In the genomic region with DNA sequence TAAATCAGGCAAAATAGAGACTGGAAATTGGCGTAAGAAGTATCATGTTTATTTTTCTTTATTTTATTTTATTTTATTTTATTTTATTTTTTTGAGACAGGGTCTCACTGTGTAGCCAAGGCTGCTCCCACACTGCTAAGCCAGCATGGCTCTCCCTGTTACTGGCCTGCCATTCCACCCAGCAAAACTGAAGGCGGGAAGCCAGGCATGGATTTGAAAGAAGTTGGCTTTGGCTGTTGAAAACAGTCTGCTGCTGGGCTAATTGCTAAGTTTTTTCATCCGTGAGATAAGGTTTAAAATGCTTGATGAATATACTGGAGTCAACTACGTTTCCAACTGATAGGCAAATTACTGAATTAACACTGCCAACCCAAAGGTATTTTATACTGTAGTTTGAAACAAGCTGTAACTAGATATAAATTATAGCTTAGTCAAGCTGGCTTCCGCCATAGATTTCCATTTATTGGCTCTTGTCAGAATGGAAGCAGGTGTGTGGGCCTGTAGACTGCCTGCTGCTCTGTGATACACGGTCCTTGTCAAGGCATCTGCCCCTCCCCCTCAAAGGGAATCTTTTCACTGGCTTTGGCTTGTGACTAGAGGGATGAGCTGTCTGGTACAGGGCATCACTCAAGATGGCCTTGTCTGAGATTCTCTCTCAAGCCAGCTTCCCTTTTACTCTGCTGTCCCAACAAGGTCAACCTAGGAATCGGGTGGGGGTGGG, we compare ENCODE assay signal across 8 mouse cellular contexts. TPM values are rescaled to one million over a fixed set of nuclear protein-coding genes. Genes with fewer than 3 reads are reported as not detected.
DNase-seq lines count a peak whose midpoint lies in the region; ATAC-seq and TF ChIP-seq lines count a peak whose summit lies in the region.

No protein-coding gene starts in this region.

- peaks cover 16% of the 10 kb centered on the region for H3K4me1 ChIP-seq in lung, postnatal 0 days (ENCODE audit: insufficient read depth, low read depth, low read length)
- H3K4me1 ChIP-seq in limb, embryonic 11.5 days (ENCODE audit: control insufficient read depth, insufficient read depth, low read length) = peaks cover 45% of the 10 kb centered on the region

- H3K27me3 ChIP-seq in lung, postnatal 0 days (replicated peaks; ENCODE audit: insufficient read depth, low read length) = no peaks in the 10 kb centered on the region
- H3K27me3 ChIP-seq in limb, embryonic 11.5 days (ENCODE audit: control insufficient read depth, insufficient read depth, low read length) = no peaks in the 10 kb centered on the region

- DNase-seq in cerebellum, adult 9-10 months = peak; percentile 49
- DNase-seq in cerebellum, adult 8-10 months = no peak
- DNase-seq in lung, postnatal 0 days (ENCODE audit: low spot score) = no peak
- no peak for DNase-seq in lung, postnatal 4 days
- DNase-seq in limb, embryonic 11.5 days (ENCODE audit: low spot score) = peak; percentile 41
- DNase-seq in retina, embryonic 14.5 days (ENCODE audit: low spot score) = peak; percentile 55
- DNase-seq in kidney, postnatal 4 days = no peak
- no peak for DNase-seq in gastrocnemius, adult 18-20 months (ENCODE audit: low spot score)

- no peak overlapping the region for H3K27ac ChIP-seq in lung, postnatal 0 days (ENCODE audit: low read length)
- peak overlapping the region; percentile 24; the same call in 1 of the 2 replicates for H3K27ac ChIP-seq in limb, embryonic 11.5 days (replicated peaks; ENCODE audit: low read depth, low read length)

- no peak overlapping the region for H3K9ac ChIP-seq in lung, postnatal 0 days (replicated peaks; ENCODE audit: low read depth)
- H3K9ac ChIP-seq in limb, embryonic 11.5 days (ENCODE audit: low read length) = no peak overlapping the region

- H3K4me3 ChIP-seq in lung, postnatal 0 days (ENCODE audit: low read depth, low read length) = peak overlapping the region; percentile 76; the same call in 1 of the 2 replicates
- no peak overlapping the region for H3K4me3 ChIP-seq in limb, embryonic 11.5 days (ENCODE audit: low read depth, low read length)

- H3K4me2 ChIP-seq in lung, postnatal 0 days (replicated peaks; ENCODE audit: low read depth, low read length) = peak overlapping the region; percentile 76
- peak overlapping the region; percentile 12 for H3K4me2 ChIP-seq in limb, embryonic 11.5 days (ENCODE audit: low read depth, severe bottlenecking)

- 71% methylated on average over 7 of the region's 7 CpGs for WGBS in lung, postnatal 0 days
- 49% methylated on average over 7 of the region's 7 CpGs for WGBS in limb, embryonic 11.5 days

- H3K9me3 ChIP-seq in lung, postnatal 0 days (ENCODE audit: low read length) = no peaks in the 10 kb centered on the region
- H3K9me3 ChIP-seq in limb, embryonic 11.5 days (ENCODE audit: control insufficient read depth, low read length) = no peaks in the 10 kb centered on the region

- no peak for ATAC-seq in lung, postnatal 0 days
- ATAC-seq in limb, embryonic 11.5 days (ENCODE audit: insufficient number of reproducible peaks, low FRiP score, low TSS enrichment, low read depth) = no peak

- no peaks in the 10 kb centered on the region for H3K36me3 ChIP-seq in lung, postnatal 0 days (ENCODE audit: insufficient read depth, low read length)
- no peaks in the 10 kb centered on the region for H3K36me3 ChIP-seq in limb, embryonic 11.5 days (ENCODE audit: control insufficient read depth, insufficient read depth, low read length)

- no peak for TF ChIP-seq CTCF in lung, postnatal 0 days (IDR thresholded peaks at IDR 0.05)

- TF ChIP-seq EP300 in lung, postnatal 0 days (IDR thresholded peaks at IDR 0.05) = no peak

RNA-seq across cellular contexts. Expression of a gene that starts 3.1 kb away (rescaled TPM):
- 46.7 and 47.2 TPM in 2 replicates for polyA plus RNA-seq in lung, postnatal 0 days (2015; fragmentation: Nextera tagmentation; extraction: Ambion mirVana)
- polyA plus RNA-seq in limb, embryonic 11.5 days (2014; fragmentation: Nextera tagmentation; extraction: Ambion mirVana) = 52.1 and 54.6 TPM in 2 replicates
- total RNA-seq in gastrocnemius, adult 18-20 months (2021) = 10 to 100 TPM in 1 of 2 experiments, 1 to 10 TPM in 1; 8.4 to 10.8 TPM

Comparison
In these comparisons a context has a peak if more than half of its experiments do, and no peak if none do; other contexts are left out.
1. DNase-seq: peak in cerebellum, adult 9-10 months (single experiment), limb, embryonic 11.5 days (single experiment) and retina, embryonic 14.5 days (single experiment); none in cerebellum, adult 8-10 months (single experiment), lung, postnatal 0 days (single experiment), lung, postnatal 4 days (0 of 2), kidney, postnatal 4 days (0 of 2) and gastrocnemius, adult 18-20 months (single experiment).